Mouse (Mus musculus) spleen, adult 12 weeks (tissue): ENCODE data around the gene Slc12a5.

Source experiments
- DNase-seq: peaks from one replicate; pipeline ENCODE4 v3.0.0; 2022; ENCODE audit warnings: low spot score

Gene Slc12a5

GRCm38 (mm10) chr2:164947506-164947905, 13.1 kb upstream of the Slc12a5 start:
- no peak for DNase-seq

- DNase-seq, result no peak
Measured at GRCm38 (mm10) chr2:164947930-164948329, 12.7 kb upstream of the Slc12a5 start.

- no peak for DNase-seq
Measured at GRCm38 (mm10) chr2:164948962-164949361, 11.6 kb upstream of the Slc12a5 start.

- DNase-seq, result no peak
Measured at GRCm38 (mm10) chr2:164950501-164950900, 10.1 kb upstream of the Slc12a5 start.

DNA sequence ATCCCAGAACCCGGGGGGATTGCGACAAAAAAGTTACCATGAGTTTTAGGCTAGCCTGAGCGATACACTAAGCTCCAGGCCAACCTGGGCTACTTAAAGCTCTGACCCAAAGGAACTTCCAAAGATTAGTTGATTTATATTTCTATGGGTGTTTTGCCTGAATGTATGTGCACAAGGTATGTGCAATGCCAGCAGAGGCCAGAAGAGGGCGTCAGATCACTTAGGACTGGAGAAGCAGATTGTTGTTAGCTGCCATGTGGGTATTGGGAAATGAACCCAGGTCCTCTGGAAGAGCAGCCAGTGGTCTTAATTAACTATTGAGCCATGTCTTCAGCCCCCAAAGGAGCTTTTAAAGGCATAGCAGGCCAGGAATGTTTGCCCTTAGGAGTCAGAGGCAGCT, 8.9 kb upstream of the Slc12a5 start:
- no peak for DNase-seq

DNA sequence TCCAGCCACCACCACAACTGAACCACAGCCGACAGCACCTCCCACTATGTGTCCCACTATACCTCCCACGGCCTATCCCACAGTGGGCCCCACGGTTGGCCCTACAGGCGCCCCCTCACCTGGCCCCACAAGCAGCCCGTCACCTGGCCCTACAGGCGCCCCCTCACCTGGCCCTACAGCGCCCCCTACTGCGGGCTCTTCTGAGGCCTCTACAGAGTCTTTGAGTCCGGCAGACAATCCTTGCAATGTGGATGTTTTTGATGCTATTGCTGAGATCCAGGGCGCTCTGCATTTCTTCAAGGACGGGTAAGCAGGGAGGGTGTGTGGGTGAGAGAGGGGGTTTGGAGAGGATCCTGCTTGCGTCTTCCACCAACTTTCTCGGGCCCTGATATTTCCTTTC, 8.2 kb upstream of the Slc12a5 start:
- no peak for DNase-seq

DNA sequence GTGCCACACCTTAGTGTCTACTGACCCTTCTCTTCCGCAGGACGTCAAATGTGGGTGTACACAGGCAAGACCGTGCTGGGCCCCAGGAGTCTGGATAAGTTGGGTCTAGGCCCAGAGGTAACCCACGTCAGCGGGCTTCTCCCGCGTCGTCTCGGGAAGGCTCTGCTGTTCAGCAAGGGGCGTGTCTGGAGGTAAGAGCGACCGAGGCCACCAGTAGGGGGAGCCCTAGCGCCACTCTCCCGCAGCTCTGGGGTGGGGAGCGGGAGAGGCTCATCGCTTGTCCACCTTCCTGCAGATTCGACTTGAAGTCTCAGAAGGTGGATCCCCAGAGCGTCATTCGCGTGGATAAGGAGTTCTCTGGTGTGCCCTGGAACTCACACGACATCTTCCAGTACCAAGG, 7.4 kb upstream of the Slc12a5 start:
- DNase-seq, result peak; percentile 58

DNA sequence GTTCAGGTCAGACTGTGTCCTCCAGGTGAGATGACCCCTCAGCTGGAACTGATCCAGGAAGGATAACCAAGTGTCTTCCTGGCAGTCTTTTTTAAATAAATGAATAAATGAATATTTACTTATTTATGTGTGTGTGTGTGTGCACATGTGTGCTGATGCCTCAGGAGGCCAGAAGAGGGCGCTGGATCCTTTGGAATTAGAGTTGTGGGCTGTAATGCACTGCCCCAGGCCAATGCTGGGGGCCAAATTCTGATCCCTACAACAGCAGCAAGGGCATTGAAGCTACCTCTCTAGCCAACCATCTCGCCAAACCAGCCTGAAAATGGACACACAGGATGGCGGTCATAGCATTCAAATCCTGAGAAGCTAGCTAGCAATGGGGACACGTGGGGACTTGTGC, 4.9 kb upstream of the Slc12a5 start:
- no peak for DNase-seq

DNA sequence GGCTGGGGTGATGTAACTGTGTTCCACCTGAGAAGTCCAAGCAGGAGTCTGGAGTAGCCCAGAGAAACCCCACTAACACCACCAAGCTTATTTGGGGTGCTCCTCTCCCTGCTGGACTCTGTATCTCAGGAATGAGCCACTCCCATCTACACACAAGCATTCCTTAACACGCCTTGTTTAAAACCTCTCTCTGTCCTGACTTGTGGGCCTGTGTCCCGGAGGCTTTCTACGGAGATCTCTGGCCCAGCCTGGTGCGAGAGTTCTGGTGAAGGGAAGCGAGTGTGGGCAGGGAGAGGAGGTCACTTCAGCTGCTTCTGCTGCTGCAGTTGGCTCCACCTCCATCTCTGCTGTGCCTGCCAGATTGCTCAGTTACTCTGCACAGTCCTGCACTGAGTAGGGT, 4.4 kb upstream of the Slc12a5 start:
- no peak for DNase-seq

DNA sequence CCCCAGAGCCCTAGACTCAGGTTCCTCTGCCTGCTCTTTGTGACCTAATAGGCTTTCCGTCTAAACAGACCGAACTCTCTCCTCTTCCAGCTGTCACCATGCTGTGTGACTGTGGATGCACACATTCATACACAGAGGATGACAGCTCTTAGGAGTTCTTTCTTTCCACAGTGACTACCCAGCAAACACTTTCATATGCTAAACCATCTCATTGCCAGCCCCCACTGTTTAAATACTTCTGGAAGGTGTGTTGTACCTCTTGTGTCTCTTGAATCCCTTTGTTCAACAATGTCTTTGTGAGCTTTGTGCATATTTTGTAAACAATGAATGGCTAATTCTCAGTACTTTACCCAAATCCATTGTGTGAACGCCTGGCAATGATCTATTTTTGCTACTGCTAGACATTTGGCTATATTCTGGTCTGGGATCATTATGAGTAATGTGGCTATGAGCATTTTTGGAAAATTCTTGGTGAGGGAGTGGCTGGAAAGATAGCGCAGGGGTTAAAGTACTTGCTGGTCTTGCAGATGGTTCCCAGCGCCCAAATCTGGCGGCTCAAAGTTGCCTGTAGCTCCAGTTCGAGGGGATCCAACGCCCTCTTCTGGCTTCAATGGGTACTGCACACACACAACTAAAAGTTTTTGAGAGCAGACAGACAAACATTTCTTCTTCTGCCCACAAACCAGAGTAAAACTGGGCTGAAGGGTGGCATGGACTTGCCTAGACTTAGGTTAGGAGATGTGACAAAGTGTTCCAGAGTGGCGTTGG, 2.9 kb upstream of the Slc12a5 start:
- no peak for DNase-seq

DNA sequence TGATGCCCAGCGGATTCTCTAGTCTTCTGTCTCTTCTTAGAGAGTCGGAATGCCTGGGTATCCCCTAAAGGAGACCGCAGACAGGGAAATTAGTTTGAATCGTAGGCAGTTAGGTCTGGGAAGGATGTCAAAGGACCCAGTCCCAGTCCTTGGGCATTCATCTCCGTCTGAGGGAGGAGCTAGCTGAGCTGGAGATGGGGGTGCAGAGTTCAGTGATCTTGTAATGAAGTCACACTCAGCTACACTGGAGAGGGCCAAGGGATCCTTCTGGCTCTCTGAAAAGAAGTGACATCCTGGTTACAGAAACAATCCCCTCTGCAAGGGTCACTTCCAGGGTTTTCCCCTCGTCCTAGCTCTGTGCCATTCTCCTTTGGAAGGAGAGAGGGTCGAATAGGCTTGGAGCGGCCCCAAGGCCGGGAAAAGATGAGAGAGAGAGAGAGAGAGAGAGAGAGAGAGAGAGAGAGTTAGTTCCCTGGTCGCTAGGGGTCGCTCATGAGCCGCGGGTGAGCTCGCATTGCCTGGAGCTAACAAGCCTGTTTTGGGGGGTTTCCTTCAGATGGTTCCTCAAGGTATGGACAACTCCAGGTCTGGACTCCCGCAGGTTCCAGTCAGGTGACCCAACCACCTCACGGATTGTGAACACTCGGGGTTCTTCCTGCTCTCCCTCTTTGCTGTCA, 1.0 kb downstream of the Slc12a5 start:
- DNase-seq, result peak; percentile 40

GRCm38 (mm10) chr2:164962183-164962580, 1.6 kb downstream of the Slc12a5 start:
- DNase-seq, result no peak

- DNase-seq, result no peak
Measured at GRCm38 (mm10) chr2:164964242-164964894, 3.8 kb downstream of the Slc12a5 start.

GRCm38 (mm10) chr2:164964981-164965380, 4.4 kb downstream of the Slc12a5 start:
- no peak for DNase-seq

- no peak for DNase-seq
Measured at GRCm38 (mm10) chr2:164966381-164966780, 5.8 kb downstream of the Slc12a5 start.

- no peak for DNase-seq
Measured at GRCm38 (mm10) chr2:164967193-164967592, 6.6 kb downstream of the Slc12a5 start.

DNA sequence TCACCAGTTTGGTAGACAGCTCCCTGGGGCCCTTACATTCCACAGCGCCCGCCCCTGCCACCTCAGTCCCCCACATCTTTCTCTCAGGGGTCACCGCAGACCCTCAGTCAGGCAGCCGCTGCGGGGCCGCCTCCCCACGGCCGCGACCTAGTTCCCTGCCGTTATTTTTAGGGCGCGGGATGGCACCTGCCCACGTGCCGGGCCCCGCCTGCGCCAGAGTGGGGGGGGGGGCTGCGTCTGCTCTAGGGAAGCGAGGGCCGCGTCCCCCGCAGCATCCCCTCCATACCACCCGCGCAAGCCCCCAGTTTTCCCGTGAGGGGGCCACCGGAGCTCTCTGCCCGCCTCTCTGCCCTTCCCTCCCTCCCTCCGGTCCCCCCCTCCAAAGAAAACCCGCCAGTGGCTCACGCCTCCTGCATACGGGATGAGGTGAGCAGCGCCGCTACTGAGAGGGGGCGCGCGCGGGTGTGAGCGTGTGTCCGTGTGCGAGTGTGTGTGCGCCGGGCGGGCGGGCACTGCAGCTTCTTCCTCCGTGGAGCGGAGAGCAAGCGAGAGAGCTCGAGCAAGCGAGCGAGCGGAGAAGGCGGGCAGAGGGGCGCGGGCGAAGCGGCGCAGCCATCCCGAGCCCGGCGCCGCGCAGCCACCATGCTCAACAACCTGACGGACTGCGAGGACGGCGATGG, 7.3 kb downstream of the Slc12a5 start:
- DNase-seq, result no peak

DNA sequence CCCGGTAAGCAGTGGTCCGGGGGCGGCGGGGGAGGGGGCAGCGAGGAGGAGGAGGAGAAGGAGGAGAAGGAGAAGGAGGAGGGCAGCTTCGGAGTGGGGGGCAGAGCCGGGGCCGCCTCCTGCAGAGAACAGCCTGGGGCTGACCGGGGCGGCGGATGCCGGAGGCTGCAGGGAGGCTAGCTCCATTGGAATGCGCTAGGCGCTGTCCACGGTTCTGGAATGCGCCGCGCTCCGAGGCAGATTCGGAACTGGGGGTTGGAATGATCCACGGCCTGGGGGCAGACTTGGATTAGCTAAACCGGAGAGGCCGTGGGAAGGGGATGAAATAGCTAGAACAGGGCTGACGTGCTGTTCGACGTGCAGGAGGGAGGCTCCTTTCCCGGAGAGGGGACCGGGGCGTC, 7.8 kb downstream of the Slc12a5 start:
- DNase-seq, result no peak

DNA sequence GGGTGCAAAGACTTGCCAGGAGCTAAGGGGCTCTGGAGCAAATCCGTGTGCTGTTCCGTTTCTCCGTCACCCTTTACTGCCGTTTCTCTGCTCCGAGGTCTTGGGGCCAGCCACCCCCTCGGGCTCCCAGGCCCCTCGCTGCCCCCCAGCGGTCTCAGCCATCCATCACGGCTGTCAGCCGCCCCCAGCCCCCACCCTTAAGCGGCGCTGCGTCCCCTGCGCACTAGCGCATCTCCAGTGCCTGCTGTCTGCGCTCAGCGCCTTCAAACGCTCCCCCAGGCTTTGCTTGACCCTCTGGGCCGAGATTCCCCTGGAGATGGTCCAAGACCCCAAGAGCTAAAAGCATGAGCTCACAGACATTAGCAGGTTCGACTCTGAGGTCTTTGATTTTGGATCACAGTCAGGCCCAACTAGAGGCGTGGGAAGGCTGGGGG, 8.8 kb downstream of the Slc12a5 start:
- DNase-seq, result no peak

GRCm38 (mm10) chr2:164970631-164971196, 10.1 kb downstream of the Slc12a5 start:
- DNase-seq, result no peak

DNA sequence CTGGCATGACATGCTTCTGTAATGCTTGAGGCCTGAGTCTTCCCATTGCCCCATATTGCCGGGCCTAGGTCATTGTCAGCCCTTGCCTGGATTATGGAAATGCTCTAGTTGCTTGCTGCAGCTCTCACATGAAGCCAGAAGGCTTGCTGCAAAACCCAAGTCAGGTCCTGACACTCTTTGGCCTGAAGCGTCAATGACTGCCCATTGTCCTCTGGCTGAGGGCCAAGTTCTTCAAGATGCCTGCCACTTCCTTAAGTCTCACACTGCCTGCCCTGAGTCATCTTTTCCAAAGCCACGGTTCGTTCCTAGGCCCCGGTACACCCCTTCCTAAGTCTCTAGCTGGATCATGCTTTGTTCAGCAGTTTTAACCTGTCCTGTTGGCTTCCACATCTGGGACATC, 12.0 kb downstream of the Slc12a5 start:
- no peak for DNase-seq

DNA sequence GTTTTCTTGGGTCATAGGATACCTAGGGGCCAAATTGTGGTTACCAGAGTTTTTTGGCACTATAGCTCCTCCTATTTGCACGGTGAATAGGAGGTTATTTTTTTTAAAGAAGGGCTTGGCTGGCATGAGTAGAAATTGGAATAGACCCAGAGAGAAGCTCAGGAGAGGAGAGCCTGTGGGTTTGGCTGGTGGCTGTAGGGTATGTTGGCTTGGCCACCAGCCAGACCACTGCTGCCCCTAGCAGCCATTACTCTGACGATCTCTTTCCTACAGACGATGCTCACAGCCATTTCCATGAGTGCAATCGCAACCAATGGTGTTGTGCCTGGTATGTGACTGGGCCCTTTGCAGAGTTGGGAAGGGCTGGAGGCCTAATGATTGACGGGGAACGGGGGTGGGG, 15.0 kb downstream of the Slc12a5 start:
- DNase-seq, result no peak
